Mouse (Mus musculus): Measurements from ENCODE around the gene C5ar1. TPM values are rescaled to one million over a fixed set of nuclear protein-coding genes. Genes with fewer than 3 reads are reported as not detected.
"Not testable (repeated sequence)": the region's sequence is repeated elsewhere in the genome, so short reads cannot be mapped to it uniquely, and the experiment has no call there.

C5ar1 gene
- polyA plus RNA-seq (2011; ENCODE audit: insufficient read depth, insufficient read length, low read depth, missing spikeins) = not detected in 2 replicates

- Histone ChIP-seq H3K4me3 (ENCODE audit: low read depth, low read length) (no peak within 1 kb of the TSS), H3K27ac (ENCODE audit: insufficient read depth, low read length) (no peak within 1 kb of the TSS), H3K9ac (ENCODE audit: low read depth, poor library complexity, severe bottlenecking) (no peak within 1 kb of the TSS), H3K27me3 (ENCODE audit: control insufficient read depth, insufficient read depth, low read length, poor library complexity, severe bottlenecking) (no peaks in the 10 kb centered on the region), H3K4me1 (ENCODE audit: control insufficient read depth, insufficient read depth, low read length) (no peaks in the 10 kb centered on the region), H3K36me3 (ENCODE audit: control insufficient read depth, insufficient read depth, low read length, poor library complexity, severe bottlenecking) (no peaks in the 10 kb centered on the region), H3K9me3 (replicated peaks; ENCODE audit: control insufficient read depth, insufficient read depth, low read length, poor library complexity, severe bottlenecking) (no peaks in the 10 kb centered on the region; the same call in 1 of the 2 replicates)
- TF ChIP-seq CTCF (IDR thresholded peaks at IDR 0.05; ENCODE audit: low read depth, low read length) = no peak
- TF ChIP-seq EP300 (IDR thresholded peaks at IDR 0.05; ENCODE audit: insufficient read depth, low read depth, low read length) = no peak
- no peak for TF ChIP-seq POLR2A (IDR thresholded peaks at IDR 0.05; ENCODE audit: insufficient read depth, low read length)
Observed at GRCm38 (mm10) chr7:16259110-16259590, at the start of gene C5ar1. C5ar1 (minus strand) TSS chr7:16259540.

GRCm38 (mm10) chr7:16308555-16309317, 49.4 kb upstream of the C5ar1 start:
- H3K4me1 ChIP-seq (ENCODE audit: control insufficient read depth, insufficient read depth, low read length) = no peaks in the 10 kb centered on the region
- H3K9me3 ChIP-seq (replicated peaks; ENCODE audit: control insufficient read depth, insufficient read depth, low read length, poor library complexity, severe bottlenecking) = no peaks in the 10 kb centered on the region
- peak; percentile 68; the same call in 1 of the 2 replicates for TF ChIP-seq EP300 (IDR thresholded peaks at IDR 0.05; ENCODE audit: insufficient read depth, low read depth, low read length)
- TF ChIP-seq POLR2A (IDR thresholded peaks at IDR 0.05; ENCODE audit: insufficient read depth, low read length) = peak; percentile 62
- TF ChIP-seq CTCF (IDR thresholded peaks at IDR 0.05; ENCODE audit: low read depth, low read length) = no peak
- H3K9ac ChIP-seq (ENCODE audit: low read depth, poor library complexity, severe bottlenecking) = peak overlapping the region; percentile 84
- peak overlapping the region; percentile 47 for H3K4me3 ChIP-seq (ENCODE audit: low read depth, low read length)
- H3K36me3 ChIP-seq (ENCODE audit: control insufficient read depth, insufficient read depth, low read length, poor library complexity, severe bottlenecking) = no peaks in the 10 kb centered on the region
- H3K27me3 ChIP-seq (ENCODE audit: control insufficient read depth, insufficient read depth, low read length, poor library complexity, severe bottlenecking) = no peaks in the 10 kb centered on the region
- peak overlapping the region; percentile 85 for H3K27ac ChIP-seq (ENCODE audit: insufficient read depth, low read length)

GRCm38 (mm10) chr7:16308093-16308492, 48.8 kb upstream of the C5ar1 start, which contains the start of gene Bbc3:
Bbc3 (plus strand) TSS chr7:16308393.
- Histone ChIP-seq H3K9ac (ENCODE audit: low read depth, poor library complexity, severe bottlenecking) (peak within 1 kb of the TSS; percentile 84), H3K27ac (ENCODE audit: insufficient read depth, low read length) (peak within 1 kb of the TSS; percentile 85), H3K4me3 (ENCODE audit: low read depth, low read length) (peak within 1 kb of the TSS; percentile 47)
- not testable (repeated sequence) for H3K4me1 ChIP-seq (ENCODE audit: control insufficient read depth, insufficient read depth, low read length); H3K27me3 ChIP-seq (ENCODE audit: control insufficient read depth, insufficient read depth, low read length, poor library complexity, severe bottlenecking); H3K36me3 ChIP-seq (ENCODE audit: control insufficient read depth, insufficient read depth, low read length, poor library complexity, severe bottlenecking); H3K9me3 ChIP-seq (replicated peaks; ENCODE audit: control insufficient read depth, insufficient read depth, low read length, poor library complexity, severe bottlenecking)

- peak overlapping the region; percentile 85 for H3K27ac ChIP-seq (ENCODE audit: insufficient read depth, low read length)
- not testable (repeated sequence) for H3K4me3 ChIP-seq (ENCODE audit: low read depth, low read length); H3K27me3 ChIP-seq (ENCODE audit: control insufficient read depth, insufficient read depth, low read length, poor library complexity, severe bottlenecking)
Observed at GRCm38 (mm10) chr7:16307141-16307540, 47.8 kb upstream of the C5ar1 start.

DNA sequence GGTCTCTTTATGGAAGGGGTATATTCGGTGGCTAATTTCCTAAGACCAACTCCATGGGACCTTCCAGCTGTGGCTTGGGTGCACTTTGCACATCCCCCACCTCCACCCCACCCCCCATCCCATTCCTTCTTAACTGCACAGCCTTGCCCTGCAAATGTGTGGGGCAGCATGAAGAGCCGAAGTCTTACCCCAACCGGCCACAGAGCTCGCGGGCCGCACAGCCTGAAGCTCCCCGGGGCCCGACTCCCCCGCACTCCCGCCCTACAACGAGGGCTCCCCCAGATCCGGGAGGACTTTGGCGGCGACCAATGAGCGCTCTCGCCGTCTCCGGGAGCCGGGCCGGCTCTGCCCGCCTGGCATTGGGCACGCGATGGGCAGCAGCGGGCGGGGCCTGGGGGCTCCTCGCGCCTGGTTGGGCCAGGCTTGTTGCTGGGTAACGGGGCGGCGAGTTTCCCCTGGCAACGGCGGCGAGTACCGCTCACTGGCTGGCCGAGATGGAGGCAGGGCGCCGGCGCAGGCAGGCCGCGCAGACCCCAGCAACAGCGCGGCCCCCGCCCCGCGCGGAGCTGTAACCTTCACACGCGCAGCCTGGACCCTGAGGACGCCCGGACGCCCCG, 40.2 kb upstream of the C5ar1 start:
- H3K27ac ChIP-seq (ENCODE audit: insufficient read depth, low read length) = no peak overlapping the region

More at GRCm38 (mm10) chr7:16307141-16307540, 47.8 kb upstream of the C5ar1 start:
- H3K36me3 ChIP-seq (ENCODE audit: control insufficient read depth, insufficient read depth, low read length, poor library complexity, severe bottlenecking); H3K4me1 ChIP-seq (ENCODE audit: control insufficient read depth, insufficient read depth, low read length); H3K9ac ChIP-seq (ENCODE audit: low read depth, poor library complexity, severe bottlenecking); H3K9me3 ChIP-seq (replicated peaks; ENCODE audit: control insufficient read depth, insufficient read depth, low read length, poor library complexity, severe bottlenecking): not testable (repeated sequence)

GRCm38 (mm10) chr7:16298927-16299326, 39.6 kb upstream of the C5ar1 start:
- Histone ChIP-seq H3K9ac (ENCODE audit: low read depth, poor library complexity, severe bottlenecking) (0 out of 2 replicates have a peak overlapping the region, but pooled peaks have one; percentile 46), H3K4me3 (ENCODE audit: low read depth, low read length) (no peak overlapping the region), H3K9me3 (replicated peaks; ENCODE audit: control insufficient read depth, insufficient read depth, low read length, poor library complexity, severe bottlenecking) (no peaks in the 10 kb centered on the region), H3K27me3 (ENCODE audit: control insufficient read depth, insufficient read depth, low read length, poor library complexity, severe bottlenecking) (no peaks in the 10 kb centered on the region), H3K4me1 (ENCODE audit: control insufficient read depth, insufficient read depth, low read length) (peaks cover 1% of the 10 kb centered on the region), H3K36me3 (ENCODE audit: control insufficient read depth, insufficient read depth, low read length, poor library complexity, severe bottlenecking) (no peaks in the 10 kb centered on the region), H3K27ac (ENCODE audit: insufficient read depth, low read length) (no peak overlapping the region)
- TF ChIP-seq CTCF (IDR thresholded peaks at IDR 0.05; ENCODE audit: low read depth, low read length) (no peak), EP300 (IDR thresholded peaks at IDR 0.05; ENCODE audit: insufficient read depth, low read depth, low read length) (no peak), POLR2A (IDR thresholded peaks at IDR 0.05; ENCODE audit: insufficient read depth, low read length) (no peak)

More for the DNA sequence above, 40.2 kb upstream of the C5ar1 start:
- no peaks in the 10 kb centered on the region for H3K9me3 ChIP-seq (replicated peaks; ENCODE audit: control insufficient read depth, insufficient read depth, low read length, poor library complexity, severe bottlenecking)
- peak overlapping the region; percentile 56 for H3K4me3 ChIP-seq (ENCODE audit: low read depth, low read length)
- peaks cover 1% of the 10 kb centered on the region for H3K4me1 ChIP-seq (ENCODE audit: control insufficient read depth, insufficient read depth, low read length)
- no peak for TF ChIP-seq POLR2A (IDR thresholded peaks at IDR 0.05; ENCODE audit: insufficient read depth, low read length)
- TF ChIP-seq EP300 (IDR thresholded peaks at IDR 0.05; ENCODE audit: insufficient read depth, low read depth, low read length) = no peak
- TF ChIP-seq CTCF (IDR thresholded peaks at IDR 0.05; ENCODE audit: low read depth, low read length) = no peak
- no peaks in the 10 kb centered on the region for H3K27me3 ChIP-seq (ENCODE audit: control insufficient read depth, insufficient read depth, low read length, poor library complexity, severe bottlenecking)
- no peaks in the 10 kb centered on the region for H3K36me3 ChIP-seq (ENCODE audit: control insufficient read depth, insufficient read depth, low read length, poor library complexity, severe bottlenecking)
- peak overlapping the region; percentile 46 for H3K9ac ChIP-seq (ENCODE audit: low read depth, poor library complexity, severe bottlenecking)

Data from ES-Bruce4 (cell line).